Mouse (Mus musculus): ENCODE measurements around the gene Shroom1. TPM values are rescaled to one million over a fixed set of nuclear protein-coding genes. Genes with fewer than 3 reads are reported as not detected.

Shroom1 gene
- polyA plus RNA-seq, 1 experiment from 2014 or later, result 4.7 TPM

DNA sequence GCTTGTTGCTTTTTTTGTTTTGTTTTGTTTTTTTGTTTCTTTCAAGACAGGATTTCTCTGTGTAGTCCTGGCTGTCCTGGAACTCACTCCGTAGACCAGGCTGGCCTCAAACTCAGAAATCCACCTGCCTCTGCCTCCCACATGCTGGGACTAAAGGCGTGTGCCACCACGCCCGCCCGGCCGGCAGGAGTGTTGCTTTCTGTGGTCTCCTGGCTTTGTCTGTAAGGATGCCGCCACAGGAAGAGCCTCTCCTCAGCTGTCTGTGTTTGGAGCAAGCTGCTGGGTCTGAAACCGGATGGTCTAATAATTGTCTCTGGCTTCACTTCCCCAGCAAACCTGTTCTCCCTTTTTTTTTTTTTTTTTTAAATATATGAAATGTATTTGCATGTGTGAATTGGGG lies 21.5 kb upstream of the Shroom1 start:
- ATAC-seq (ENCODE audit: insufficient number of reproducible peaks, low FRiP score, low TSS enrichment, low read depth) (no peak), DNase-seq (ENCODE audit: low spot score) (no peak)

DNA sequence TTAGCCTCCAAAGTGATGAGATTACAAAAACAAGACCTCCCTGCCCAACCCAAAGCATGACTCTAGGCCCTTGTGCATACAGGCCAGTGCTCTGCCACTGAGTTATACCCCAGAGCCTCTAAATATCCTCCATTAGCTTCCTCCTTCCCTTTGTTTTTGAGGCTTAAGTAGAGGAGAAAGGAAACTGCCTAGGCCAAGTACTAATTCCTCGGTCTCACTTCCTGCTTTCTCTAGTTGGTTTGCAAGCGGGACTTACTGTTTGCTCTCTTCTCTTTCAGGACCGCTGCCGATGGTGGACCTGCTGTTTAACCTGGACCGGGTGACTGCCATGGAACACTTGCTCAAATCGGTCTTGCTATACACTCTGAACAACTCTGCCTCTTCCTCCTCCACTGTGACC lies 20.7 kb upstream of the Shroom1 start:
- H3K27ac ChIP-seq (replicated peaks; ENCODE audit: low read depth, low read length), result no peak overlapping the region
- H3K27me3 ChIP-seq (ENCODE audit: control insufficient read depth, insufficient read depth, low read length), result no peaks in the 10 kb centered on the region
- H3K4me2 ChIP-seq (ENCODE audit: low read depth, severe bottlenecking), result no peak overlapping the region
- no peak for DNase-seq (ENCODE audit: low spot score)
- no peak overlapping the region for H3K4me3 ChIP-seq (ENCODE audit: low read depth, low read length)
- H3K9ac ChIP-seq (ENCODE audit: low read length), result no peak overlapping the region
- no peaks in the 10 kb centered on the region for H3K36me3 ChIP-seq (ENCODE audit: control insufficient read depth, insufficient read depth, low read length)
- H3K4me1 ChIP-seq (ENCODE audit: control insufficient read depth, insufficient read depth, low read length), result no peaks in the 10 kb centered on the region
- WGBS, result 88% methylated on average over 6 of the region's 6 CpGs
- H3K9me3 ChIP-seq (ENCODE audit: control insufficient read depth, low read length), result no peaks in the 10 kb centered on the region
- ATAC-seq (ENCODE audit: insufficient number of reproducible peaks, low FRiP score, low TSS enrichment, low read depth), result no peak

More for the DNA sequence above, 21.5 kb upstream of the Shroom1 start:
- no peak overlapping the region for H3K4me3 ChIP-seq (ENCODE audit: low read depth, low read length)
- no peaks in the 10 kb centered on the region for H3K27me3 ChIP-seq (ENCODE audit: control insufficient read depth, insufficient read depth, low read length)
- no peak overlapping the region for H3K27ac ChIP-seq (replicated peaks; ENCODE audit: low read depth, low read length)
- no peak overlapping the region for H3K9ac ChIP-seq (ENCODE audit: low read length)
- 78% methylated on average over 8 of the region's 8 CpGs for WGBS
- H3K4me1 ChIP-seq (ENCODE audit: control insufficient read depth, insufficient read depth, low read length), result no peaks in the 10 kb centered on the region
- no peaks in the 10 kb centered on the region for H3K36me3 ChIP-seq (ENCODE audit: control insufficient read depth, insufficient read depth, low read length)
- no peaks in the 10 kb centered on the region for H3K9me3 ChIP-seq (ENCODE audit: control insufficient read depth, low read length)
- no peak overlapping the region for H3K4me2 ChIP-seq (ENCODE audit: low read depth, severe bottlenecking)

GRCm38 (mm10) chr11:53441921-53442320 lies 15.1 kb upstream of the Shroom1 start:
- DNase-seq (ENCODE audit: low spot score) (no peak), ATAC-seq (ENCODE audit: insufficient number of reproducible peaks, low FRiP score, low TSS enrichment, low read depth) (no peak)
- Histone ChIP-seq H3K27ac (replicated peaks; ENCODE audit: low read depth, low read length) (no peak overlapping the region), H3K9ac (ENCODE audit: low read length) (no peak overlapping the region), H3K4me3 (ENCODE audit: low read depth, low read length) (no peak overlapping the region), H3K27me3 (ENCODE audit: control insufficient read depth, insufficient read depth, low read length) (no peaks in the 10 kb centered on the region), H3K4me1 (ENCODE audit: control insufficient read depth, insufficient read depth, low read length) (no peaks in the 10 kb centered on the region), H3K4me2 (ENCODE audit: low read depth, severe bottlenecking) (no peak overlapping the region), H3K36me3 (ENCODE audit: control insufficient read depth, insufficient read depth, low read length) (no peaks in the 10 kb centered on the region), H3K9me3 (ENCODE audit: control insufficient read depth, low read length) (no peaks in the 10 kb centered on the region)
- 50% methylated on average over 12 of the region's 12 CpGs for WGBS

GRCm38 (mm10) chr11:53443861-53444260 lies 13.1 kb upstream of the Shroom1 start:
- no peaks in the 10 kb centered on the region for H3K27me3 ChIP-seq (ENCODE audit: control insufficient read depth, insufficient read depth, low read length)
- no peak overlapping the region for H3K4me2 ChIP-seq (ENCODE audit: low read depth, severe bottlenecking)
- no peak overlapping the region for H3K27ac ChIP-seq (replicated peaks; ENCODE audit: low read depth, low read length)
- no peak overlapping the region for H3K4me3 ChIP-seq (ENCODE audit: low read depth, low read length)
- ATAC-seq (ENCODE audit: insufficient number of reproducible peaks, low FRiP score, low TSS enrichment, low read depth) (no peak), DNase-seq (ENCODE audit: low spot score) (no peak)
- no peaks in the 10 kb centered on the region for H3K9me3 ChIP-seq (ENCODE audit: control insufficient read depth, low read length)
- H3K4me1 ChIP-seq (ENCODE audit: control insufficient read depth, insufficient read depth, low read length), result no peaks in the 10 kb centered on the region
- H3K9ac ChIP-seq (ENCODE audit: low read length), result no peak overlapping the region
- 38% methylated on average over 6 of the region's 6 CpGs for WGBS
- no peaks in the 10 kb centered on the region for H3K36me3 ChIP-seq (ENCODE audit: control insufficient read depth, insufficient read depth, low read length)

DNA sequence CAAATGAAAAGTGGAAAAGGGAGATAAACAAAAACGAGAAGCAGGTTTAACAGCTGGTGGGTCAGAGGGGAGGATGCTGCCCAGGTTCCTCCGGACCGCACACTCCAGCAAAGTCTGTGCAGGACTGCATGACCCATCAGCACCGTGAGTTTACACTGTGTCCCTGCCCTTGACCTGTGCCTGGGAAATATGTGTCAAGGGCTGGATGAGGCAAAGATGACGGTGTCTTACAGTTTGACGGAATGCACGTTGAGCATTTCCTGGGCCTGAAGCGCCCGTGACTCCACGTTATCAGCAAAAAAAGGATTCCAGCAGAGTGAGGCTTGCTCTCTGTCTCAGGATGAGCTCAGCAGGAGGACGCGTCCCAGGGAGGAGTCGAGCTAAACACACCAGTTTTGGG lies 11.4 kb upstream of the Shroom1 start:
- ATAC-seq (ENCODE audit: insufficient number of reproducible peaks, low FRiP score, low TSS enrichment, low read depth) (no peak), DNase-seq (ENCODE audit: low spot score) (no peak)
- Histone ChIP-seq H3K9ac (ENCODE audit: low read length) (no peak overlapping the region), H3K36me3 (ENCODE audit: control insufficient read depth, insufficient read depth, low read length) (no peaks in the 10 kb centered on the region), H3K4me3 (ENCODE audit: low read depth, low read length) (no peak overlapping the region), H3K4me2 (ENCODE audit: low read depth, severe bottlenecking) (no peak overlapping the region), H3K27me3 (ENCODE audit: control insufficient read depth, insufficient read depth, low read length) (no peaks in the 10 kb centered on the region), H3K27ac (replicated peaks; ENCODE audit: low read depth, low read length) (no peak overlapping the region), H3K9me3 (ENCODE audit: control insufficient read depth, low read length) (no peaks in the 10 kb centered on the region), H3K4me1 (ENCODE audit: control insufficient read depth, insufficient read depth, low read length) (0 out of 2 replicates have a peak, but pooled peaks cover 2% of the 10 kb centered on the region)
- 74% methylated on average over 13 of the region's 13 CpGs for WGBS

DNA sequence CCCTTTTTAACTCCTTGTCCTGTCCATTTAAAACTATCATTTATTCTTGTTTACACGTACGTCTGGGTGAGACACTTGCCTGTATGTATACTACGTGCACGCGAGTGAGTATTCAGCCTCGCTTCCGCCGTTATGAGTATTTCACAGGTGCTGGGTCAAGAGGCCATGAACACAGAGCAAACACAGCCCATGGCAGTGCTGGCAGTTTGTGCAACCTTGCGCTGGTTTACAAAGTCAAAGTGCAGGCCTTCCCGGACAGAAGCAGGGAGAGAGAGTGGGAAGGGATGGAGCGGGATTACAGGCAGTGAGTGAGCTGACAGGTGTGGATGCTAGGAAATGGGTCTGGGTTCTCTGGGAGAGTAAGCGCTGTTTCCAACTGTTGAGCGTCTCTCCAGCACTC lies 10.8 kb upstream of the Shroom1 start:
- Histone ChIP-seq H3K4me1 (ENCODE audit: control insufficient read depth, insufficient read depth, low read length) (0 out of 2 replicates have a peak, but pooled peaks cover 2% of the 10 kb centered on the region), H3K27me3 (ENCODE audit: control insufficient read depth, insufficient read depth, low read length) (no peaks in the 10 kb centered on the region), H3K9ac (ENCODE audit: low read length) (no peak overlapping the region), H3K4me3 (ENCODE audit: low read depth, low read length) (no peak overlapping the region), H3K9me3 (ENCODE audit: control insufficient read depth, low read length) (no peaks in the 10 kb centered on the region), H3K4me2 (ENCODE audit: low read depth, severe bottlenecking) (no peak overlapping the region), H3K36me3 (ENCODE audit: control insufficient read depth, insufficient read depth, low read length) (no peaks in the 10 kb centered on the region), H3K27ac (replicated peaks; ENCODE audit: low read depth, low read length) (no peak overlapping the region)
- DNase-seq (ENCODE audit: low spot score) (no peak), ATAC-seq (ENCODE audit: insufficient number of reproducible peaks, low FRiP score, low TSS enrichment, low read depth) (no peak)
- WGBS, result 87% methylated on average over 13 of the region's 13 CpGs

DNA sequence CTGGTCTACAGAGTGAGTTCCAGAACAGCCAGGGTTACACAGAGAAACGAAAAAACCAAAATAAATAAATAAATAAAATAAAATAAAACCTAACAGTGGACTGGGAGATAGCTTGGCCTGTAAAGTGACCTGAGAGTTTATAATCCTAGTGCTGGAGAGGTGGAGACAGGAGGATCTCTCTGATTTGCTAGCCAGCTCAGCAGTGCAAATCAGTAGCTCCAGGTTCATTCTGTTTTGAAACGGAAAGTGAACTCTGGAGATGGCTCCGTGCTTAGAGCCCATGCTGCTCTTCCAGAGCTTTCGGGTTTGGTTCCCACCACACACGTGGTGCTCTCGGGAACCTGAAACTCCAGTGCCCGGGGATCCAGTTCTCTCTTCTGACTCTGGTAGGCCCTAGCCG lies 9.0 kb upstream of the Shroom1 start:
- Histone ChIP-seq H3K9ac (ENCODE audit: low read length) (no peak overlapping the region), H3K36me3 (ENCODE audit: control insufficient read depth, insufficient read depth, low read length) (no peaks in the 10 kb centered on the region), H3K4me1 (ENCODE audit: control insufficient read depth, insufficient read depth, low read length) (0 out of 2 replicates have a peak, but pooled peaks cover 2% of the 10 kb centered on the region), H3K27ac (replicated peaks; ENCODE audit: low read depth, low read length) (no peak overlapping the region), H3K4me3 (ENCODE audit: low read depth, low read length) (no peak overlapping the region), H3K27me3 (ENCODE audit: control insufficient read depth, insufficient read depth, low read length) (no peaks in the 10 kb centered on the region), H3K9me3 (ENCODE audit: control insufficient read depth, low read length) (no peaks in the 10 kb centered on the region), H3K4me2 (ENCODE audit: low read depth, severe bottlenecking) (no peak overlapping the region)
- 84% methylated on average over 8 of the region's 8 CpGs for WGBS
- ATAC-seq (ENCODE audit: insufficient number of reproducible peaks, low FRiP score, low TSS enrichment, low read depth) (no peak), DNase-seq (ENCODE audit: low spot score) (no peak)

GRCm38 (mm10) chr11:53448529-53448928 lies 8.5 kb upstream of the Shroom1 start:
- Histone ChIP-seq H3K9ac (ENCODE audit: low read length) (no peak overlapping the region), H3K4me2 (ENCODE audit: low read depth, severe bottlenecking) (no peak overlapping the region), H3K4me1 (ENCODE audit: control insufficient read depth, insufficient read depth, low read length) (0 out of 2 replicates have a peak, but pooled peaks cover 2% of the 10 kb centered on the region), H3K9me3 (ENCODE audit: control insufficient read depth, low read length) (no peaks in the 10 kb centered on the region), H3K4me3 (ENCODE audit: low read depth, low read length) (no peak overlapping the region), H3K27me3 (ENCODE audit: control insufficient read depth, insufficient read depth, low read length) (no peaks in the 10 kb centered on the region), H3K36me3 (ENCODE audit: control insufficient read depth, insufficient read depth, low read length) (no peaks in the 10 kb centered on the region), H3K27ac (replicated peaks; ENCODE audit: low read depth, low read length) (no peak overlapping the region)
- WGBS, result 90% methylated on average over 1 of the region's 1 CpGs
- ATAC-seq (ENCODE audit: insufficient number of reproducible peaks, low FRiP score, low TSS enrichment, low read depth) (no peak), DNase-seq (ENCODE audit: low spot score) (no peak)

DNA sequence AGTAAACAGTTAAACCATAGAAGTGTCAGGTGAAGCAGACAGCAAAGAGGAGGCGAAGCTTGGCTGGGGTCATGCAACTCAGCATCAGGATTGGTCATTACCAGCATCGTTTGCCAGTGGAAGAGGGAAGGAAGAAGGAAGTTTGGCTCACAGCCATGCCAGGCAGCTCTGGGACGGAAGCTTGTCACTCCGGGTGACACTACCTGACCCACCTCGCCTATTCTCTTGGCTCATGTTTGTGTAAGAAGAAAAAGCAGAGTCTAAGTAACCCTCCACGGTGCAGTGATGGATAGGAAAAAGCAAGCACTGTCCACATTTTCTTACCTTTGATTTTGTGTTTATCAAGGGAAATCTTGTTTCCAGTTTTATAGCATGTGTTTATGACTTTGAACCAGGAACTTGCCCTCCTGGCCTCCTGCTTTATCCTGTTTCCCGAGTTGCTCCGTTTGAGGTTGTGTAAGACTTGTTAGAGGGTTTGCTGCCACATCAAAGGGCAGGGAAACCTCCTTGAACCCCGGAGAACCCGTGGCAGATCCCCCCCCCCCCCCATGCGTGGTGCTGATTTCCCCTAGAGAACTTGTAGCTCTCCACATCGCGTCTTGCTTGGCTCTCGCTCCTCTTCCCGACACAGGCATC lies 6.8 kb upstream of the Shroom1 start:
- no peaks in the 10 kb centered on the region for H3K27me3 ChIP-seq (ENCODE audit: control insufficient read depth, insufficient read depth, low read length)
- no peak overlapping the region for H3K27ac ChIP-seq (replicated peaks; ENCODE audit: low read depth, low read length)
- 45% methylated on average over 15 of the region's 15 CpGs for WGBS
- no peak overlapping the region for H3K4me3 ChIP-seq (ENCODE audit: low read depth, low read length)
- no peak overlapping the region for H3K4me2 ChIP-seq (ENCODE audit: low read depth, severe bottlenecking)
- H3K9me3 ChIP-seq (ENCODE audit: control insufficient read depth, low read length), result no peaks in the 10 kb centered on the region
- DNase-seq (ENCODE audit: low spot score) (no peak), ATAC-seq (ENCODE audit: insufficient number of reproducible peaks, low FRiP score, low TSS enrichment, low read depth) (no peak)
- H3K4me1 ChIP-seq (ENCODE audit: control insufficient read depth, insufficient read depth, low read length), result 0 out of 2 replicates have a peak, but pooled peaks cover 2% of the 10 kb centered on the region
- no peaks in the 10 kb centered on the region for H3K36me3 ChIP-seq (ENCODE audit: control insufficient read depth, insufficient read depth, low read length)
- H3K9ac ChIP-seq (ENCODE audit: low read length), result no peak overlapping the region

Measured in limb, embryonic 11.5 days (tissue).